Mouse (Mus musculus): Measurements from ENCODE around the gene Exosc3. TPM values are rescaled to one million over a fixed set of nuclear protein-coding genes. Genes with fewer than 3 reads are reported as not detected.
"Not testable (repeated sequence)": the region's sequence is repeated elsewhere in the genome, so short reads cannot be mapped to it uniquely, and the experiment has no call there.

Gene Exosc3
- 113 and 121 TPM in 2 replicates for polyA plus RNA-seq (2016; fragmentation: Nextera tagmentation; extraction: Ambion mirVana)

- Histone ChIP-seq H3K4me3 (peak within 1 kb of the TSS; percentile 98), H3K27me3 (ENCODE audit: low read depth, poor library complexity, severe bottlenecking) (no peaks in the 10 kb centered on the region), H3K36me3 (peaks cover 15% of the 10 kb centered on the region; the same call in 1 of the 2 replicates), H3K4me1 (peaks cover 25% of the 10 kb centered on the region), H3K9me3 (replicated peaks) (no peaks in the 10 kb centered on the region), H3K27ac (replicated peaks) (peak within 1 kb of the TSS; percentile 93)
- WGBS = under 1% methylated on average over 70 of the region's 76 CpGs
- no peak for DNase-seq (ENCODE audit: low spot score)
Measured at GRCm38 (mm10) chr4:45342286-45343155, at the start of gene Exosc3. Gene Exosc3 (minus strand): TSS chr4:45342732.

GRCm38 (mm10) chr4:45392099-45392498 lies 49.6 kb upstream of the Exosc3 start:
- no peak overlapping the region for H3K27ac ChIP-seq (replicated peaks)
- peaks cover 6% of the 10 kb centered on the region; the same call in 1 of the 2 replicates for H3K4me1 ChIP-seq
- H3K27me3 ChIP-seq (ENCODE audit: low read depth, poor library complexity, severe bottlenecking) = no peaks in the 10 kb centered on the region
- peaks cover 16% of the 10 kb centered on the region for H3K36me3 ChIP-seq
- 71% methylated on average over 4 of the region's 4 CpGs for WGBS
- no peaks in the 10 kb centered on the region for H3K9me3 ChIP-seq (replicated peaks)
- DNase-seq (ENCODE audit: low spot score) = no peak
- H3K4me3 ChIP-seq = no peak overlapping the region

- not testable (repeated sequence) for H3K9me3 ChIP-seq (replicated peaks); H3K36me3 ChIP-seq; H3K27ac ChIP-seq (replicated peaks); H3K4me3 ChIP-seq; H3K4me1 ChIP-seq; DNase-seq (ENCODE audit: low spot score); H3K27me3 ChIP-seq (ENCODE audit: low read depth, poor library complexity, severe bottlenecking)
- WGBS = 91% methylated on average over 5 of the region's 5 CpGs
Measured at GRCm38 (mm10) chr4:45387296-45387695, 44.8 kb upstream of the Exosc3 start.

- not testable (repeated sequence) for H3K4me1 ChIP-seq; H3K4me3 ChIP-seq; H3K27me3 ChIP-seq (ENCODE audit: low read depth, poor library complexity, severe bottlenecking); H3K27ac ChIP-seq (replicated peaks); H3K36me3 ChIP-seq; DNase-seq (ENCODE audit: low spot score); H3K9me3 ChIP-seq (replicated peaks)
- 80% methylated on average over 2 of the region's 2 CpGs for WGBS
Measured at GRCm38 (mm10) chr4:45382133-45382532, 39.6 kb upstream of the Exosc3 start.

GRCm38 (mm10) chr4:45380903-45381580 lies 38.5 kb upstream of the Exosc3 start:
- not testable (repeated sequence) for H3K9me3 ChIP-seq (replicated peaks); H3K4me1 ChIP-seq; H3K27ac ChIP-seq (replicated peaks); H3K27me3 ChIP-seq (ENCODE audit: low read depth, poor library complexity, severe bottlenecking); H3K4me3 ChIP-seq; DNase-seq (ENCODE audit: low spot score)
- 90% methylated on average over 10 of the region's 10 CpGs for WGBS
- peaks cover 20% of the 10 kb centered on the region for H3K36me3 ChIP-seq

- Histone ChIP-seq H3K4me1 (no peaks in the 10 kb centered on the region), H3K36me3 (peaks cover 63% of the 10 kb centered on the region), H3K9me3 (replicated peaks) (no peaks in the 10 kb centered on the region), H3K4me3 (no peak overlapping the region), H3K27me3 (ENCODE audit: low read depth, poor library complexity, severe bottlenecking) (no peaks in the 10 kb centered on the region), H3K27ac (replicated peaks) (no peak overlapping the region)
- WGBS = 87% methylated on average over 4 of the region's 4 CpGs
- no peak for DNase-seq (ENCODE audit: low spot score)
Measured at GRCm38 (mm10) chr4:45376573-45376972, 34.0 kb upstream of the Exosc3 start.

- H3K27me3 ChIP-seq (ENCODE audit: low read depth, poor library complexity, severe bottlenecking) = no peaks in the 10 kb centered on the region
- no peaks in the 10 kb centered on the region for H3K9me3 ChIP-seq (replicated peaks)
- H3K4me3 ChIP-seq = no peak overlapping the region
- no peak overlapping the region for H3K27ac ChIP-seq (replicated peaks)
- no peaks in the 10 kb centered on the region for H3K4me1 ChIP-seq
- peaks cover 78% of the 10 kb centered on the region for H3K36me3 ChIP-seq
- no peak for DNase-seq (ENCODE audit: low spot score)
- whole genome bisulfite sequencing = 97% methylated on average over 5 of the region's 5 CpGs
Measured at GRCm38 (mm10) chr4:45374879-45375278, 32.3 kb upstream of the Exosc3 start.

- Histone ChIP-seq H3K27ac (replicated peaks) (no peak overlapping the region), H3K4me1 (no peaks in the 10 kb centered on the region), H3K9me3 (replicated peaks) (no peaks in the 10 kb centered on the region), H3K4me3 (no peak overlapping the region), H3K27me3 (ENCODE audit: low read depth, poor library complexity, severe bottlenecking) (no peaks in the 10 kb centered on the region), H3K36me3 (peaks cover 71% of the 10 kb centered on the region)
- 91% methylated on average over 3 of the region's 3 CpGs for WGBS
- no peak for DNase-seq (ENCODE audit: low spot score)
Measured at GRCm38 (mm10) chr4:45371261-45371660, 28.7 kb upstream of the Exosc3 start.

- Histone ChIP-seq H3K27me3 (ENCODE audit: low read depth, poor library complexity, severe bottlenecking) (no peaks in the 10 kb centered on the region), H3K27ac (replicated peaks) (no peak overlapping the region), H3K4me1 (no peaks in the 10 kb centered on the region), H3K36me3 (peaks cover 40% of the 10 kb centered on the region), H3K4me3 (no peak overlapping the region), H3K9me3 (replicated peaks) (no peaks in the 10 kb centered on the region)
- WGBS = 91% methylated on average over 3 of the region's 3 CpGs
- DNase-seq (ENCODE audit: low spot score) = no peak
Measured at GRCm38 (mm10) chr4:45356653-45357052, 14.1 kb upstream of the Exosc3 start.

- DNase-seq (ENCODE audit: low spot score) = peak; percentile 94
- H3K27ac ChIP-seq (replicated peaks) = peak within 1 kb of the TSS; percentile 93
- H3K36me3 ChIP-seq = peaks cover 14% of the 10 kb centered on the region; the same call in 1 of the 2 replicates
- peaks cover 25% of the 10 kb centered on the region for H3K4me1 ChIP-seq
- WGBS = 2% methylated on average over 42 of the region's 42 CpGs
- H3K9me3 ChIP-seq (replicated peaks) = no peaks in the 10 kb centered on the region
- H3K27me3 ChIP-seq (ENCODE audit: low read depth, poor library complexity, severe bottlenecking) = no peaks in the 10 kb centered on the region
- peak within 1 kb of the TSS; percentile 98 for H3K4me3 ChIP-seq
Measured at GRCm38 (mm10) chr4:45341669-45342249, 773 bp downstream of the Exosc3 start, which contains the start of gene Dcaf10. Gene Dcaf10 (plus strand): TSS chr4:45342101.

GRCm38 (mm10) chr4:45341226-45341625 lies 1.3 kb downstream of the Exosc3 start:
- no peaks in the 10 kb centered on the region for H3K27me3 ChIP-seq (ENCODE audit: low read depth, poor library complexity, severe bottlenecking)
- peak overlapping the region; percentile 93; the same call in 1 of the 2 replicates for H3K27ac ChIP-seq (replicated peaks)
- DNase-seq (ENCODE audit: low spot score) = no peak
- H3K4me1 ChIP-seq = peaks cover 25% of the 10 kb centered on the region
- WGBS = 66% methylated on average over 9 of the region's 9 CpGs
- H3K9me3 ChIP-seq (replicated peaks) = no peaks in the 10 kb centered on the region
- H3K36me3 ChIP-seq = peaks cover 12% of the 10 kb centered on the region; the same call in 1 of the 2 replicates
- peak overlapping the region; percentile 98 for H3K4me3 ChIP-seq

GRCm38 (mm10) chr4:45332466-45332865 lies 10.1 kb downstream of the Exosc3 start:
- WGBS = 77% methylated on average over 3 of the region's 3 CpGs
- H3K36me3 ChIP-seq = no peaks in the 10 kb centered on the region
- 0 out of 2 replicates have a peak, but pooled peaks cover 4% of the 10 kb centered on the region for H3K27me3 ChIP-seq (ENCODE audit: low read depth, poor library complexity, severe bottlenecking)
- H3K27ac ChIP-seq (replicated peaks) = no peak overlapping the region
- no peaks in the 10 kb centered on the region for H3K9me3 ChIP-seq (replicated peaks)
- no peaks in the 10 kb centered on the region for H3K4me1 ChIP-seq
- no peak overlapping the region for H3K4me3 ChIP-seq
- no peak for DNase-seq (ENCODE audit: low spot score)
